Mouse (Mus musculus) lung, embryonic 16.5 days (tissue): ENCODE measurements around the gene Gm20518. TPM values are rescaled to one million over a fixed set of nuclear protein-coding genes. Genes with fewer than 3 reads are reported as not detected.

Experiments
- ATAC-seq: fragments of 200-750 bp; cut with Nextera tagmentation; 2 replicates; pipeline ENCODE4 v1.8.0; 2017; ENCODE audit warnings: low read depth, mild to moderate bottlenecking, moderate library complexity
- H3K27ac ChIP-seq: fragments of 300-500 bp; sonication (generic); 2 replicates; pipeline ENCODE4 v1.5.1; 2014; ENCODE audit warnings: mild to moderate bottlenecking, control low read depth, low read length
- H3K27me3 ChIP-seq: fragments of 300-500 bp; sonication (generic); 2 replicates; pipeline ENCODE4 v1.6.1; 2014; ENCODE audit warnings: low read depth, low read length, mixed read lengths; ENCODE audit not compliant: control insufficient read depth, insufficient read depth
- H3K36me3 ChIP-seq: fragments of 300-500 bp; sonication (generic); 2 replicates; pipeline ENCODE4 v1.6.1; 2014; ENCODE audit warnings: low read length; ENCODE audit not compliant: control insufficient read depth, insufficient read depth
- H3K4me1 ChIP-seq: fragments of 300-500 bp; sonication (generic); replicated peaks from 2 replicates; pipeline ENCODE4 v1.6.1; 2014; ENCODE audit warnings: low read length, mixed read lengths; ENCODE audit not compliant: control insufficient read depth, insufficient read depth
- H3K4me2 ChIP-seq: fragments of 300-500 bp; sonication (generic); 2 replicates; pipeline ENCODE4 v1.6.1; 2014; ENCODE audit warnings: low read depth, low read length, control low read depth
- H3K4me3 ChIP-seq: fragments of 300-500 bp; sonication (generic); 2 replicates; pipeline ENCODE4 v1.5.1; 2014; ENCODE audit warnings: mild to moderate bottlenecking, low read length, control low read depth
- H3K9ac ChIP-seq: fragments of 300-500 bp; sonication (generic); 2 replicates; pipeline ENCODE4 v1.6.1; 2014; ENCODE audit warnings: low read length, control low read depth
- H3K9me3 ChIP-seq: fragments of 300-500 bp; sonication (generic); 2 replicates; pipeline ENCODE4 v1.6.1; 2016; ENCODE audit warnings: low read length; ENCODE audit not compliant: control insufficient read depth
- WGBS: fragments of 180-500 bp; shearing (Covaris S2); extraction: QIAGEN DNeasy Blood & Tissue Kit; methylation state at CpG from one replicate; pipeline ENCODE4 v1.1.7; 2014; 5-methylcytosine and 5-hydroxymethylcytosine counted together
- polyA plus RNA-seq: library from polyadenylated mRNA; unstranded; fragments of >200 nt; fragmentation: Nextera tagmentation; extraction: Ambion mirVana; gene quantifications from 2 replicates; pipeline ENCODE4 v1.2.1, GENCODE M21; 2015

Gene Gm20518
- 0.29 and 0.33 TPM in 2 replicates for polyA plus RNA-seq

GRCm38 (mm10) chr16:17891567-17891959, at the start of gene Gm20518:
Gm20518 (minus strand) TSS chr16:17891671.
- H3K27ac ChIP-seq: peak within 1 kb of the TSS; percentile 97
- 0% methylated on average over 34 of the region's 38 CpGs for WGBS
- no peaks in the 10 kb centered on the region; the same call in 1 of the 2 replicates for H3K27me3 ChIP-seq
- H3K9me3 ChIP-seq: no peaks in the 10 kb centered on the region
- H3K4me2 ChIP-seq: peak within 1 kb of the TSS; percentile 77
- H3K9ac ChIP-seq: peak within 1 kb of the TSS; percentile 100
- ATAC-seq: peak; percentile 99
- H3K36me3 ChIP-seq: no peaks in the 10 kb centered on the region
- peaks cover 18% of the 10 kb centered on the region for H3K4me1 ChIP-seq
- peak within 1 kb of the TSS; percentile 72 for H3K4me3 ChIP-seq

GRCm38 (mm10) chr16:17939255-17939751, 47.8 kb upstream of the Gm20518 start:
- peak overlapping the region; percentile 43 for H3K27ac ChIP-seq
- H3K4me3 ChIP-seq: no peak overlapping the region; the same call in 1 of the 2 replicates
- H3K36me3 ChIP-seq: no peaks in the 10 kb centered on the region
- peaks cover 9% of the 10 kb centered on the region for H3K4me1 ChIP-seq
- no peaks in the 10 kb centered on the region for H3K9me3 ChIP-seq
- H3K9ac ChIP-seq: peak overlapping the region; percentile 22; the same call in 1 of the 2 replicates
- peak overlapping the region; percentile 2; the same call in 1 of the 2 replicates for H3K4me2 ChIP-seq
- H3K27me3 ChIP-seq: no peaks in the 10 kb centered on the region; the same call in none of the 2 replicates
- ATAC-seq: peak; percentile 72
- WGBS: 22% methylated on average over 9 of the region's 9 CpGs

DNA sequence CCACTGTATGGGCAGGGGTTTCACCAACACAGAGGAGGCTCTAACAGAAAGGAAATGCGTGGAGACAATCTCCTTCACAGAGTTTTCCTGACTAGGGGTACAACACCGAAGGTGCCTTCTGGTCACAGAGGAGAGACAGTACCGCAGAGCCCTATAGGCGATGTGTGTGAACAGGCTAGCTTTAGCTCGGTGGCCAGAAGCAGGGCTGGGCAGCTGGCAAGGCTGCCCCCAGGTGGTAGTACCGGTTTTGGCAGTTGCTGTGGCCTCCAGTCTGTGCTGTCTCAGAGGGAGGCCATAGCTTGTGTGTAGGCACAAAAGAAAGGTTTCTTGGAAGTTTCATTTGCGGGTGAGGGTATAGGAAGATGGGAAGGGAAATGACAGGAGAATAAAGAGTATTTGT, 47.4 kb upstream of the Gm20518 start:
- H3K9ac ChIP-seq: 0 out of 2 replicates have a peak overlapping the region, but pooled peaks have one; percentile 22
- no peaks in the 10 kb centered on the region for H3K36me3 ChIP-seq
- H3K4me1 ChIP-seq: peaks cover 9% of the 10 kb centered on the region
- 9% methylated on average over 7 of the region's 7 CpGs for WGBS
- H3K27me3 ChIP-seq: no peaks in the 10 kb centered on the region; the same call in none of the 2 replicates
- peak; percentile 95 for ATAC-seq
- peak overlapping the region; percentile 2 for H3K4me2 ChIP-seq
- no peaks in the 10 kb centered on the region for H3K9me3 ChIP-seq
- H3K4me3 ChIP-seq: no peak overlapping the region; the same call in 1 of the 2 replicates
- peak overlapping the region; percentile 43 for H3K27ac ChIP-seq

- Histone ChIP-seq H3K4me1 (peaks cover 9% of the 10 kb centered on the region), H3K27ac (no peak overlapping the region), H3K36me3 (no peaks in the 10 kb centered on the region), H3K4me3 (no peak overlapping the region), H3K4me2 (no peak overlapping the region), H3K9ac (no peak overlapping the region), H3K9me3 (no peaks in the 10 kb centered on the region), H3K27me3 (no peaks in the 10 kb centered on the region; the same call in none of the 2 replicates)
- WGBS: 58% methylated on average over 7 of the region's 7 CpGs
- ATAC-seq: no peak
These were observed 46.7 kb upstream of the Gm20518 start for GRCm38 (mm10) chr16:17938187-17938586.

DNA sequence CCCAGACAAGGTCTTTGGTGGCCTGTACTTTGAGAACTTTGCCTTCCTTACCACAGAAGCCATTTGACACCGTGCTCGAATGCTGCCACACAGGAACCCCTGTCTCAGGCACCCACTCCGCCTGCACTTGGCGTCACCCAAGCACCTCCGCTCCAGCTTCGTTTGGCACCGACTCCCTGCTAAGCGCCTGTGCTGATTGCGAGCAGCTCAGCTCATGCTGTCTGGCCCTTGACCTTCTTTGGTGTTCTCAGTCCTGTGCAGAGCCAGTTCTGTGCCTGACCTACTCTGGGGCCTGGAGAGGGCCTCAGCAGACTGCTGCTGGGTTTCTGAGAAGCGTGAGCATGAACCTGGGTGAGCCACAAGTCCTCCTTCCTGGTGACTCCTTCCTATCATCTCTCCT, 45.3 kb upstream of the Gm20518 start:
- Histone ChIP-seq H3K9ac (no peak overlapping the region), H3K9me3 (no peaks in the 10 kb centered on the region), H3K4me3 (no peak overlapping the region), H3K4me1 (peaks cover 9% of the 10 kb centered on the region), H3K36me3 (no peaks in the 10 kb centered on the region), H3K27me3 (no peaks in the 10 kb centered on the region; the same call in none of the 2 replicates), H3K27ac (no peak overlapping the region), H3K4me2 (no peak overlapping the region)
- WGBS: 75% methylated on average over 10 of the region's 10 CpGs
- ATAC-seq: no peak

GRCm38 (mm10) chr16:17934445-17934910, 43.0 kb upstream of the Gm20518 start:
- no peak overlapping the region for H3K4me2 ChIP-seq
- no peaks in the 10 kb centered on the region for H3K36me3 ChIP-seq
- H3K27ac ChIP-seq: no peak overlapping the region
- ATAC-seq: no peak
- peaks cover 8% of the 10 kb centered on the region for H3K4me1 ChIP-seq
- H3K27me3 ChIP-seq: no peaks in the 10 kb centered on the region; the same call in none of the 2 replicates
- H3K9ac ChIP-seq: no peak overlapping the region
- 40% methylated on average over 3 of the region's 3 CpGs for WGBS
- H3K4me3 ChIP-seq: no peak overlapping the region
- no peaks in the 10 kb centered on the region for H3K9me3 ChIP-seq

GRCm38 (mm10) chr16:17933594-17934444, 42.3 kb upstream of the Gm20518 start:
- Histone ChIP-seq H3K4me2 (no peak overlapping the region), H3K27me3 (no peaks in the 10 kb centered on the region; the same call in none of the 2 replicates), H3K27ac (no peak overlapping the region), H3K9ac (no peak overlapping the region), H3K4me3 (no peak overlapping the region), H3K36me3 (no peaks in the 10 kb centered on the region), H3K4me1 (peaks cover 4% of the 10 kb centered on the region; the same call in 1 of the 2 replicates), H3K9me3 (no peaks in the 10 kb centered on the region)
- WGBS: 54% methylated on average over 9 of the region's 9 CpGs
- no peak for ATAC-seq

DNA sequence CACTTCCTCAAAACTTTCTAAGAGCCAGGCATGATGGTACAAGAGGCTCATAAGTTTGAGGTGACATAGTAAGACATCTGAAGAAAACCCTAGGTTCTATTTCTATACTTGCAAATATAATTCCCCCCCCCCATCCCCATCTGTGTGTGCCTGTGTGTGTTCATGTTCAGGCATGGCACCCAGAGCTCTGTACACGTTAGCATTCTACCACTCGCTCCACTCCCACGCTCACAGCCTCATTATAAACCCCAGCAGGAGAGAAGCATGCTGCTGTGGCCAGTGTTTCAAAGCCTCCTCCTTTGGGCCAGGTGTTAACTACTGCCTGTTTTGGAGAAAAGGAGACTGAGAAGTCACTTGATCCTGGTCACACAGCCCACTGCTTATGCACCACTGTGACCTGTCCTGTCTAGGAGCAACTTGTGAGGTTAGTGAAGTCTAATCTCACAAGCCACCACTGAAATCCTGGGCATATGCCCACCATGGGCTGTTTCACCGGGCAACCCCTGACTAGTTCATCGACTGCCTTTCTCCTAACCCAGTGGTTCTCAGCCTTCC, 40.5 kb upstream of the Gm20518 start:
- ATAC-seq: no peak
- WGBS: 74% methylated on average over 5 of the region's 5 CpGs

GRCm38 (mm10) chr16:17929631-17930030, 38.2 kb upstream of the Gm20518 start:
- WGBS: 67% methylated on average over 2 of the region's 2 CpGs
- Histone ChIP-seq H3K4me2 (no peak overlapping the region), H3K27me3 (no peaks in the 10 kb centered on the region), H3K27ac (no peak overlapping the region), H3K9ac (no peak overlapping the region), H3K36me3 (peaks cover 6% of the 10 kb centered on the region), H3K4me1 (no peaks in the 10 kb centered on the region; the same call in 1 of the 2 replicates), H3K4me3 (no peak overlapping the region), H3K9me3 (no peaks in the 10 kb centered on the region)
- no peak for ATAC-seq

More for the DNA sequence above, 40.5 kb upstream of the Gm20518 start:
- Histone ChIP-seq H3K9ac (no peak overlapping the region), H3K4me2 (no peak overlapping the region), H3K4me1 (no peaks in the 10 kb centered on the region; the same call in 1 of the 2 replicates), H3K27ac (no peak overlapping the region), H3K4me3 (no peak overlapping the region), H3K9me3 (no peaks in the 10 kb centered on the region), H3K27me3 (no peaks in the 10 kb centered on the region; the same call in none of the 2 replicates), H3K36me3 (no peaks in the 10 kb centered on the region)
